Mouse (Mus musculus) liver, postnatal 0 days (tissue): ENCODE data around the gene Ms4a18.

Experiments used
- CTCF ChIP-seq: sonication (generic); IDR thresholded peaks from 2 replicates; pipeline ENCODE4 v1.5.1; 2016; ENCODE audit warnings: antibody characterized with exemption, low read depth
- EP300 ChIP-seq: IDR thresholded peaks from 2 replicates; pipeline ENCODE4 v1.6.1; 2016; ENCODE audit warnings: antibody characterized with exemption, low read depth, mild to moderate bottlenecking

DNA sequence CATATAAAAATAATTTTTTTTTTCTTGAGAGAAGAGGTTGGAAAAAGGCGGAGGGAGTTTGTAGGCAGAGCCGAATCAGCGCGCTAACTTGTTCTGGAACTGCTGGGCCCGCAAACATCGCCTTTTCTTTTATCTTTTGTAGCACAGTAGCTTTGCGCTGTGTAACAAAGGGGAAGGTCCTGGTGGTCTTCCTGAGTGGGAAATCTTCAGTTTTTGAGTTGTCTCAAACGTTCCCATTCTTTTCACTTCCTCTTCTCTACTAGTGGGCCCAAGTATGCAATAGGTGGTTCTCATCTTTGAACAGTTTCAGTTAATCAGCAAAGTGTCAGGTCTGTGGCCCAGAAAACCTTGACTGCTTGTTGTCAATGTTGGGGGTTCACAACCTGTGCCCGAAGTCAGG, 68.3 kb downstream of the Ms4a18 start:
- TF ChIP-seq CTCF (no peak), EP300 (no peak)
